Mouse (Mus musculus) gastrocnemius, postnatal 36 days (tissue): Measurements from ENCODE around the gene Rbm47. TPM values are rescaled to one million over a fixed set of nuclear protein-coding genes. Genes with fewer than 3 reads are reported as not detected.

Experiments
- DNase-seq, 2 experiments: peaks; one replicate each; pipeline ENCODE4 v3.0.0; 2022
- intact Hi-C: fragments of 180-260 bp; cut with DNase I; formaldehyde crosslinking; loops from one replicate; pipeline ENCODE4 v1.15.1; 2025
- total RNA-seq, 2 experiments: library from RNA; stranded (reverse); gene quantifications; 2 replicates each; pipeline ENCODE4 v1.2.3; 2021

The Rbm47 gene
- total RNA-seq, 2 experiments from 2014 or later: 0.47 to 0.71 TPM

DNA sequence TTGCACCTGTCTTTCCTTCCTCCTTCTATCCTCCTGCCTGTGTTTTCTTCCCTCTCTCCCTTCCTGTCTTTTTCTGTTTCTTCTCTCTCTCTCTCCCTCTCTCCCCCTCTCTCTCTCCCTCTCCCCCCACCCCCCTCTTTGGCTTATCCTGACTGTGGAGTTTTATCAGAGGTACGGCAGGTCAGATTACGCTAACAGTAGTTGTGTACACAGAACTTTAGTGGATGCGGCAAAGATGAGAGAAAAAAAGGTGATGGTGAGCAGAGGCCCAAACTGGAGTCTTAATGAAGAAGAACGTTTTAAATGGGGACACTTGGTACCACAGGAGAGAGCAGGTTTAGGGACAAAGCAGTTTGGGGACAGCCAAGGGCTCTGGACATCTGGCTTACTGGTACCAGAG, 83.3 kb downstream of the Rbm47 start:
- DNase-seq: no peak
- intact Hi-C loops: no loop called here

GRCm38 (mm10) chr5:66088902-66089295, 84.0 kb downstream of the Rbm47 start:
- no peak for DNase-seq
- intact Hi-C loops: no loop called here

DNA sequence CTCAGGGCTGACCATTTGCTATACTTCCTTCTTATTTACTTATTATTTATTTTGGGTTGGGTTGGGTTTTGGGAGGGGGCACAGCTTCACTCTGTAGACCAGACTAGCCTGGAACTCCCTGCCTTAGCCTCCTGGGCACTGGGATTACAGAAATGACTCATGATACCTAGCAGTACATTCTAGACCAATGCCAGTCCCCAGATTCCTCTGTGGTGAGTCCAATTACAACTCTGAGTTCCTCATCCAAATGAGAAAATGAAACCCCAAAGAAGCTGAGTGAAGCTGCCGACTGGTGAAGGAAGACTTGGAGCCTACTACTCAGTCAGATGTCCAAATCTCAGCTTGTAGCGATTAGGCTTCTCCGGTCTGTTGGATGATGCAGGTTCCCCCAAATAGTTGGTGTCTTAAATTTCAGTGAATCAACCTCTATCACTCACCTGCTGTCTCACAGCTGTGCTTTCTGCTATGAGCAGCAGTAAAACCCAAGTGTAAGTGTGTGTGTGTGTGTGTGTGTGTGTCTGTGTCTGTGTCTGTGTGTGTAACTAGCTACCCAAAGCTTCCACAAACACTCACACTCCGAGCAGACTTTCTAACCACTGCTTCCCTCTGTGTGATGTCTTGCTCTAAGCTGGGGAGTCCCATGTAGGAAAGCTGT, 84.5 kb downstream of the Rbm47 start:
- intact Hi-C loops: no loop called here
- DNase-seq: no peak

- intact Hi-C loops: no loop called here
- DNase-seq: no peak
Observed at GRCm38 (mm10) chr5:66086952-66087351, 86.0 kb downstream of the Rbm47 start.

DNA sequence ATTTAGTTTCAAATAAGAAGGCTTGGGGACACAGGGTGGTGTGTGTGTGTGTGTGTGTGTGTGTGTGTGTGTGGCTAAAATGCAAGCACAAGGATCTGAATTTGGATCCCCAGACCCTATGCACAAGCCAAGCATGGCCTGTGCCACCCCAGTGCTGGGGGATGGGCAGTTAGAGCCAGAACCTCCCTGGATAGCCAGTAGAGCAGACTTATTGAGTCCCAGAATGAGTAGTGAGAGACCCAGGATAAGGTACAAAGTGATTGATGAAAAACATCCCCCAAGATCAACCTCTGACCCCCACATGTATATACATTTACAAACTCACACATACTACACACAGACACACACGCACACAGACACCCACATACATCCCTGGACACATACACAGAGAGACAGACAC, 86.6 kb downstream of the Rbm47 start:
- intact Hi-C loops: no loop called here
- DNase-seq: no peak

DNA sequence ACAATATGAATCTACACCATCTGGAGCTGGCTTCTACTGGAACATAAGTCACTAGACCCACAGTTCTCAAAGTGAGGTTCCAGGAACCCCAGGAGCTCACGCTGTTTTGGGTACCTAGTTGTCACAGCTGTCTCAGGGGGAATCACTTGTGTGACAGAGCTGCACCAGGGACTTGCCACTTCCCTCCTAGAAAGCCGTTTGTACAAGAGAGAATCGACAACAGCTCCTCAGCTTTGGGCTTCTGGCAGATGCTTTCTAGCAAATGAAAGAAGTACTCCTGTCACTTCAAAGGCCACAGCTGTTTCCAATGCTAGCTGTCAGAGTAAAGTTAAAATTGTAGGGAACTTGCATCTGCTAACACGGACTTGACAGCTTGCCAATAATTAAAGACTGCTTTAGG, 87.4 kb downstream of the Rbm47 start:
- no peak for DNase-seq
- intact Hi-C loops: no loop called here

GRCm38 (mm10) chr5:66084541-66084940, 88.4 kb downstream of the Rbm47 start:
- no peak for DNase-seq
- intact Hi-C loops: no loop called here

DNA sequence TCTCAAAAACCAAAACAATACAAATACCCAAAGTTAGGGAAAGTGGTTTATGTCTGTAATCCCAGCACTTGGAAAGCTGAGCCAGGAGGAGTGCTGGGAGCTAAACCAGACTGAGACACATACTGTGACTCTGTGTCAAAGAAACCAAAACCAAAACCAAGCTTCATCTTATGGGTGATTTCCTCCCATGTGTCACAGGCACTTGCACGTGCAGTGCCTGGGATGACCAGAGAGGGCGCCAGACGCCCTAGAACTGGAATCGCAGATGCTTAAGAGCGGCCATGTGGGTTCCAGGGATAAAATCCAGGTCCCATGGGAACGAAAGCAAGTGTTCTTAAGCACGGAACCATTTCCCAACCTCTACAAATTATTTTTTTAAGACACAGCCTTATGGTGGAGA, 89.6 kb downstream of the Rbm47 start:
- DNase-seq: peak in 1 of 2 experiments; percentile 10
- intact Hi-C loops: no loop called here

DNA sequence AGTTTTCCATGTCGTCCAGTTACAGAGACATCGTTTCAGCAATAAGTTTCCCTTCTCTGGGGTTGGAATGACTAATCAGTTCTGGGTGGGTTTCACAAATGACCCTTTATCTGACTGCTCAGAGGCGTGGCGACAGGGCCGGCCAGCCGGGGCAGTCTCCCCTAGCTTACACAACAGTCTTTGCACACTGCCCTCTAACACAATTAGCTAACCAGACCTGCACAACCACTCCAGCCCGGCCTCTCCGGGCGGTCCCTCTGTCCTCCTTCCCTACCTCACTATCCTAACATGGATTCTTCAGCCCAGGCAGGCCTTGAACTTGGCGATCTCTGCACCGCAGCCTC, 90.7 kb downstream of the Rbm47 start:
- no peak for DNase-seq
- intact Hi-C loops: no loop called here

- intact Hi-C loops: no loop called here
Observed at GRCm38 (mm10) chr5:66081443-66082228, 91.3 kb downstream of the Rbm47 start.

GRCm38 (mm10) chr5:66080529-66081220, 92.2 kb downstream of the Rbm47 start:
- intact Hi-C loops: no loop called here
- DNase-seq: no peak

More at GRCm38 (mm10) chr5:66081443-66082228, 91.3 kb downstream of the Rbm47 start:
- no peak for DNase-seq

DNA sequence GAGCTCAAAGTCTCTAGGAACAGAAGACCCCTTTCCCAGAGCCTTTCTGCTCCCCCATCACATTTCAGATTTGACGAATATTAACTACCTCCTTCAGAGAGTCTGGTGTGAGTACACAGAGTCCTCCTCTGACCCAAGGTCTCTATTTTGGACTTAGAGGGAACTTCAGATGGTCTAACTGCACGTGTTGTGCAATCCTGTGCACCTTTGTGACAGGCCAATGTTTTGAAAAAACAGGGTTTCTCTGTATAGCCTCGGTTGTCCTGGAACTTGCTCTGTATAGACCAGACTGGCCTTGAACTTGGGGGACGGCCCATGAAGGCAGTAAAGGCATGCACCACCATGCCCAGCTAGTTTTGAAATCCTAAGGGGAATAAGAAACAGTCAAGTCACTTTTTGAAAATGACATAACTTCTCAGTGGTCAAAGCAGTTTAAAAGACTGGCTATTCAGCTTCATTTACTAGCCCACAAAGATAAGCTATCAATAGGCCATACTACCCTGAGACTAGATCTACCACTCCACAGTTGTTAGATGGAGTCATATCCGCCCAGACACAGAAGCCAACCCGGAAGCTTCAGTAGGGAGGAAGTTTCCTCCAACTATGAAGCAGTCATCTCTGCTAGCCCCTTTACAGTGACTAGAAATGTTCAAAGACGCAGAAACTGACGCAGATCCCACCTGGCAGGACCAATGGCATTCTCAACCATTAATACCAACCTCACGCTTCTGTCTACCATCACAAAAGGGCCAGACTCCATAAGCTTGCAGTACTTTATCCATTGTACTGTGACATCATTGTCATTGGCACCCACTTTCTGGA, 93.3 kb downstream of the Rbm47 start:
- no peak for DNase-seq
- intact Hi-C loops: no loop called here

DNA sequence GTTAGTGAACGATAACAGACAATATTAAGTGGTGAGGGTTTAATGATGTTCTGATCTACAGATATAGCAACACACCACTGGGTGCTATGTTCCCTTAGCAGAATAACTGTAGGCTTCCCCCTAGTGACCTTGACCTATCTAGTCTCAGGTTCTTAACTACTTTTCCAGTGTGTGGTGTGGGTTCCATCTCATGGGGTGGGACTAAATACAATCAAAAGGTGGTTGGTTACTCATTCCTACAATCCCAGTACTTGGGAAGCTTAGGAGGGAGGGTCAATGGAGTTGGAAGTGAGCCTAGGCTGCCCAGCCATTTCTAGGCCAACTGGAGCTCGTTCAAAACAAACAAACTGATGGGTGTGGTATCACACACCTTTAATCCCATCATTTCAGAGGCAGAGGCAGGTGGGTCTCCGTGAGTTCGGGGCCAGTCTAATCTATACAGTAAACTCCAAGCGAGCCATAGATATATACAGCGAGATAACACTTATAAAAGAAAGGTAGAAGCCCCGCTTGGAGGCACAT, 94.4 kb downstream of the Rbm47 start:
- intact Hi-C loops: no loop called here

GRCm38 (mm10) chr5:66077416-66077815, 95.5 kb downstream of the Rbm47 start:
- DNase-seq: peak; percentile 54 to 60
- intact Hi-C loops: no loop called here

More for the DNA sequence above, 94.4 kb downstream of the Rbm47 start:
- DNase-seq: no peak

DNA sequence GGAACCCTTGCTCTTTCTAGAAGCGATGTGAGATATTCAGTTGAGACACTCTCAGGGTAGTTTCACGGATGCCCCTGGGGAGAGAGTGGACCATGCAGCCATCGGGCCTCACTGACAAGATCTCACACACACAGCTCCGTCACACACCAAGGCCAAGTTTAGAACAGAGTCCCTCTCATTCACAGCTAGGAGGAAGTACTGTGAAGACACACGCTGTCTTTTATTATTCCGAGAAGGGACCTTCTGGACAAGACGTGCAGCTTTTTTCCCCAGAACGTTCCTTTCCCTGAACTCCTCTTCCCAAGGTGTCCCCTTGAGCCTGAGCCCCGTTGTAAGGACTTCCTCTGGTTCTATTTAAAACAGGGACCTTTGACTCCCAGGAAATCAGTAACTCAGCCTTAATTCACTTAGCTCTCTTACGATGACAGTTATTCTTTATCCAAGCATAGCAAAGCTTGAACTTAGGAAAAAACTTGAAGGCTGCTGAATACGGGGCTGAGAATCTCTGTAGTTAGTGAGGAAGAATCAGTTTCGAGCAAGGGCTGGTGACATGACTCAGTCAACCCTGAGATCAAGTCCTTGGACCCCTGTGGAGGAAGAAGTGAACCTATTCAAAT, 96.1 kb downstream of the Rbm47 start:
- intact Hi-C loops: no loop called here
- no peak for DNase-seq

- no peak for DNase-seq
- intact Hi-C loops: no loop called here
Observed at GRCm38 (mm10) chr5:66075906-66076305, 97.0 kb downstream of the Rbm47 start.

DNA sequence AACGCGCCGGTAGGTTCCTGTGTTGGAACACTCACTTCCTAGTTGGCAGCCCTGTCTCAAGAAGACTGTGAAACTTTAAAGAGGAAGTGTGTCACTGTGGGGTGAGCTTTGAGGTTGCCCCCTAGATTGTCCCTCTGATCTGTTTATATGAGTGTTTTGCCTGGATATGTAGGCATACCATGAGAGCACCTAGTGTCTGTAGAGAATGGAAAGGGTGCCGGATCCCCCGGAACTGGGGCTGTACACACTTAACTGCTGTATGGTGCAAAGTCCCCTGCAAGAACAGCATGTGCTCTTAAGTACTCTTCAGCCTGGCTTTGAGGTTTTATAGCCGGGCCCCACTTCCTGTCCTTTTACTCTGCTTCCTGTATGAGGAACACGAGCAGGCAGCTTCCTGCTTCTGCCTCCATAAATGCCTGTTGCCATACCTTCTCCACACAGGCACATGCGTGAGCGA, 97.9 kb downstream of the Rbm47 start:
- intact Hi-C loops: no loop called here
- peak in 1 of 2 experiments; percentile 20 for DNase-seq

DNA sequence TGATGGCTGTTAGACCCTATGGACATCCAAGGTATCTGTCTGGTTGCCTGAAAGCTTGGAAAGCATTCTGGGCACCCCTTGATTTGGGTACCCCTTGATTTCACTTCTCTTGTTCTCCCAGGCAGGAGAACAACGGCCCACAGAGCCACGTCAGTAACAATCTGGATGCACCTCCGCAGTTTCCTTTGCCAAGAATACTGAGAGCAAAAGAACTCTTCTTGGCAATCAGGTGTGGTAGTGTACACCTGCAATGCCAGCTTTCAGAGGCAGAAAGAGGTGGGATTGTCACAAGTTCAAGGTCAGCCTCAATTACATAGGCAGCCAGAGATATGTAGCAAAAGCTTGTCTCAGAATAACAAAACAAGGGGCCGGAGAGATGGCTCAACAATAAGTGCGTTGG, 98.7 kb downstream of the Rbm47 start:
- no peak for DNase-seq
- intact Hi-C loops: no loop called here

DNA sequence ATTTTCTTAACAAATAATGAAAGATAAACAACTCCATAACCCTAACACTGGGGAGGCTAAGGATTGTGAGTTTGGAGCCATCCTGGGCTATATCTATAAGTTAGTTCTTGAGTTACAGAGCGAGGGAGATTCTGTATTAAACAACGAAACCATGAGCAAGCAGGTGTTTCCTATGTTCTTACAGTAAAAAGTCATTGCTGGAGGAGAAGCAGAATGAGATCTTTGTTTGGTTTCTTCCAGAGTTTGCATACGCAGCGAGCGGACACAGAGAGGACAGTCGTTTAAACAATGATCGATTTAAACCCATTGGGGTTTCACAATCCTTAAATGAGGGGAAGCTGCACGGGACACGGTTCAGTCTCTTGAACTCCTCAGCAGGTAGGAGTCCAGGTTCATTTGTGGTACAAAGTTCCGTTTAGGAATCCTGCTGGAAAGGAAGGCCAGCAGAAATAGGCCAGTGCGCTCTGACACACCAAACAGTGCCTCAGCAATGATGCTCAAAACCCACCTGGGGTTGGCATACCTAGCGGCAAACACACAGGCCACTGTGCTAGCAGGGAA, 99.2 kb downstream of the Rbm47 start:
- intact Hi-C loops: no loop called here
- no peak for DNase-seq

GRCm38 (mm10) chr5:66071722-66072121, 101.2 kb downstream of the Rbm47 start:
- intact Hi-C loops: no loop called here
- DNase-seq: no peak
